Mouse (Mus musculus): ENCODE measurements around the gene Elp5.

GRCm38 (mm10) chr11:69938401-69938979, 43.8 kb downstream of the Elp5 start:
- no peak for TF ChIP-seq POLR2A (IDR thresholded peaks at IDR 0.05; ENCODE audit: insufficient read depth, low read depth, low read length)
- no peak for TF ChIP-seq CTCF (IDR thresholded peaks at IDR 0.05; ENCODE audit: insufficient read depth, low read depth, low read length)
